Mouse (Mus musculus) urinary bladder, adult 18-20 months (tissue): ENCODE results near the gene Ltb.
"Not testable (repeated sequence)": the region's sequence is repeated elsewhere in the genome, so short reads cannot be mapped to it uniquely, and the experiment has no call there.

Experiments
- DNase-seq, 2 experiments: peaks; one replicate each; pipeline ENCODE4 v3.0.0; 2022; ENCODE audit warnings: low spot score in 2 of 2, mixed read lengths in 2 of 2

The Ltb gene

GRCm38 (mm10) chr17:35225456-35225855, 31.2 kb downstream of the Ltb start:
- DNase-seq = no peak

- DNase-seq = no peak
Observed at GRCm38 (mm10) chr17:35226561-35227046, 32.4 kb downstream of the Ltb start.

GRCm38 (mm10) chr17:35231022-35231421, 36.8 kb downstream of the Ltb start:
- no peak for DNase-seq

- peak; percentile 65 to 74 for DNase-seq
Observed at GRCm38 (mm10) chr17:35232043-35232442, 37.8 kb downstream of the Ltb start.

- no peak for DNase-seq
Observed at GRCm38 (mm10) chr17:35232659-35233058, 38.4 kb downstream of the Ltb start.

GRCm38 (mm10) chr17:35233114-35233980, 39.1 kb downstream of the Ltb start, which contains the start of gene Atp6v1g2:
Gene Atp6v1g2, plus strand, starts transcription at chr17:35233660.
- no peak for DNase-seq

GRCm38 (mm10) chr17:35234090-35234489, 39.9 kb downstream of the Ltb start:
- DNase-seq = not testable (repeated sequence)

GRCm38 (mm10) chr17:35234903-35235302, 40.7 kb downstream of the Ltb start:
- DNase-seq = no peak

GRCm38 (mm10) chr17:35235614-35236389, 41.6 kb downstream of the Ltb start, which contains the start of gene Nfkbil1:
Gene Nfkbil1, minus strand, starts transcription at chr17:35235792.
- DNase-seq = peak; percentile 69 to 87

- DNase-seq = peak; percentile 91 to 99
Observed at GRCm38 (mm10) chr17:35236390-35236746, 42.1 kb downstream of the Ltb start.

GRCm38 (mm10) chr17:35236996-35237395, 42.8 kb downstream of the Ltb start:
- DNase-seq = no peak

- no peak for DNase-seq
Observed at GRCm38 (mm10) chr17:35237504-35237903, 43.3 kb downstream of the Ltb start.

- no peak for DNase-seq
Observed at GRCm38 (mm10) chr17:35239700-35240099, 45.5 kb downstream of the Ltb start.

- no peak for DNase-seq
Observed at GRCm38 (mm10) chr17:35240384-35241304, 46.4 kb downstream of the Ltb start.

- DNase-seq = peak; percentile 91 to 94
Observed at GRCm38 (mm10) chr17:35241305-35242014, 47.2 kb downstream of the Ltb start, which contains the start of gene Ddx39b. Gene Ddx39b, plus strand, starts transcription at chr17:35241746.

- DNase-seq = no peak
Observed at GRCm38 (mm10) chr17:35242015-35242941, 48.0 kb downstream of the Ltb start.

GRCm38 (mm10) chr17:35243086-35243485, 48.8 kb downstream of the Ltb start:
- DNase-seq = no peak

GRCm38 (mm10) chr17:35244999-35245398, 50.8 kb downstream of the Ltb start:
- no peak for DNase-seq
